Mouse (Mus musculus) forebrain, embryonic 12.5 days (tissue): Measurements from ENCODE around the gene Ncam2. TPM values are rescaled to one million over a fixed set of nuclear protein-coding genes. Genes with fewer than 3 reads are reported as not detected.
A peak's percentile ranks its signal among the peaks of the same experiment; 100 is the strongest.

Source experiments
- ATAC-seq: fragments of 200-750 bp; cut with Nextera tagmentation; 2 replicates; pipeline ENCODE4 v1.8.0; 2017; ENCODE audit warnings: moderate TSS enrichment; ENCODE audit not compliant: low FRiP score
- H3K27ac ChIP-seq: fragments of 300-500 bp; sonication (generic); 2 replicates; pipeline ENCODE4 v1.5.1; 2016; ENCODE audit warnings: mild to moderate bottlenecking
- H3K27me3 ChIP-seq: fragments of 300-500 bp; sonication (generic); 2 replicates; pipeline ENCODE4 v1.6.1; 2016; ENCODE audit warnings: mild to moderate bottlenecking
- H3K36me3 ChIP-seq: fragments of 300-500 bp; sonication (generic); replicated peaks from 2 replicates; pipeline ENCODE4 v1.6.1; 2016; ENCODE audit warnings: mild to moderate bottlenecking
- H3K4me1 ChIP-seq: fragments of 300-500 bp; sonication (generic); 2 replicates; pipeline ENCODE4 v1.6.1; 2016
- H3K4me2 ChIP-seq: fragments of 300-500 bp; sonication (generic); 2 replicates; pipeline ENCODE4 v1.6.1; 2016; ENCODE audit warnings: mild to moderate bottlenecking, moderate library complexity
- H3K4me3 ChIP-seq: fragments of 300-500 bp; sonication (generic); replicated peaks from 2 replicates; pipeline ENCODE4 v1.5.1; 2016; ENCODE audit warnings: mild to moderate bottlenecking
- H3K9ac ChIP-seq: fragments of 300-500 bp; sonication (generic); 2 replicates; pipeline ENCODE4 v1.6.1; 2016; ENCODE audit warnings: mild to moderate bottlenecking
- H3K9me3 ChIP-seq: fragments of 300-500 bp; sonication (generic); 2 replicates; pipeline ENCODE4 v1.6.1; 2016
- WGBS: fragments of 180-500 bp; shearing (Covaris S2); methylation state at CpG from one replicate; pipeline ENCODE4 v1.1.7; 2016; 5-methylcytosine and 5-hydroxymethylcytosine counted together
- polyA plus RNA-seq: library from polyadenylated mRNA; unstranded; fragments of >200 nt; fragmentation: Nextera tagmentation; extraction: Ambion mirVana; gene quantifications from 2 replicates; pipeline ENCODE4 v1.2.1, GENCODE M21; 2016

Ncam2 gene
- 7.7 TPM in 2 replicates for polyA plus RNA-seq

DNA sequence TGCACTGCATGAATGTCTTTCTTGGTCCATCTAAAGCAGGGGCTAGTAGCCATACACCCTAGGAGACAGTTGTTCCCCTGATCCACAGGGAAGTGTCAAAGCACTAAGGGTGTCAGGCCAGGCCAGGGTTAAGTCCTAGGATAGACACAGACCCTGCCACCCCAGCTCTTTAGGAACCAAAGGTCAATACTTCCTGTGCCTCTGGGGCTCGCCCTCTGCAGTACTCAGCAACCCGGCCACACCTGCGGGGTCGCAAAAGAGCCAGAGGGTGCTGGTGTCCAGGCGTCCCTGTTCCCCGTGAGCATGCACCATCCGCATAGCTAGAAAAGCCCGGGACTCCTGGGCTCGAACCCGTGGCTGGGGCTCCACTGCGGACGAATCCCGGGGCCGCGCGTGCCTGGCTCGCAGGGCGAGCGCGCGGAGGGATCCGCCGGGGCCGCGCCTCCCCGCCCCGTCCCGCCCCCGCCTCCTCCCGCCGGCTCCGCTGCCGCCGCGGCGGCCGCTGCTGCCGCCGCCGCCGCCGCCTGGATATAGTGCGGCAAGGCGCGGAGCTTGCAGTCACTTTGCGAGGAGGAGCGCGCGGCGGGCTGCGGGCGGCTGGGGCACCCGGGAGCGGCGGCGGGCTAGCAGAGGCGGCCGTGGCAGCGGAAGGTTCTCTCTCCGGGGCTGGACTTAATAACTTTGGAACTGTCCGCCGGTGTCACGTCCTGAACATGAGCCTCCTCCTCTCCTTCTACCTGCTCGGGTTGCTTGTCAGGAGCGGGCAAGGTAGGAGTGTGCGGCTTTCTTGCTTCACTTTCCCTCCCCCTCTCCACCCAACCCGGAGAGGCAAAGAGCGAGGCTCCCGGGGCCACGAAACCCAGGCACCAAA lies at the start of gene Ncam2:
TSS of gene Ncam2 (plus strand) at position 497 of the 871 bp plus-strand sequence.
- under 1% methylated on average over 35 of the region's 70 CpGs for WGBS

DNA sequence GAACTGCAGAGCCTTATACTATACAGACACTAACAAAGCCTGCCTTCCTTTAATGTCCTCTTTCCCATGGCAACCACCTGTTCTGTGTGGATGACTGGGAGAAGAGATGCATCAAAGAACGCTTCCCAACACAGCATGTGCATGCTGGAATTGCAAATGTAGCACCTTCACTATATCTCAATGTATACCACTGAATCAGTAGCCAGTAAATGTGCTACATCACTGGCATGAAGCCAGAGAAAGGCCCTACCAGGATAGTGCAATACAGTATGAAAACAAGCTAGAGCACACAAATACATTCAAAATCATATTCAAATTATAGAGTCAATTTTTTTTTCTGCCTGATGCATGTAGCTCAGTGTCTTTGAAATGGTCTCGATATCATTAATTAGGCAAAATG lies 29.7 kb upstream of the Ncam2 start:
- 72% methylated on average over 2 of the region's 2 CpGs for WGBS
- Histone ChIP-seq H3K9me3 (no peaks in the 10 kb centered on the region), H3K27me3 (no peaks in the 10 kb centered on the region), H3K4me3 (no peak overlapping the region), H3K9ac (no peak overlapping the region), H3K36me3 (no peaks in the 10 kb centered on the region), H3K4me1 (no peaks in the 10 kb centered on the region), H3K27ac (no peak overlapping the region), H3K4me2 (no peak overlapping the region)
- ATAC-seq = no peak

More for the DNA sequence above, at the start of gene Ncam2:
- H3K36me3 ChIP-seq = no peaks in the 10 kb centered on the region
- no peaks in the 10 kb centered on the region for H3K9me3 ChIP-seq
- H3K4me3 ChIP-seq = peak within 1 kb of the TSS; percentile 58
- ATAC-seq = peak; percentile 85
- H3K9ac ChIP-seq = peak within 1 kb of the TSS; percentile 64
- H3K4me2 ChIP-seq = peak within 1 kb of the TSS; percentile 67
- H3K27ac ChIP-seq = peak within 1 kb of the TSS; percentile 71
- H3K27me3 ChIP-seq = no peaks in the 10 kb centered on the region
- H3K4me1 ChIP-seq = peaks cover 19% of the 10 kb centered on the region

- H3K36me3 ChIP-seq = no peaks in the 10 kb centered on the region
- no peaks in the 10 kb centered on the region for H3K4me1 ChIP-seq
- no peak overlapping the region for H3K9ac ChIP-seq
- H3K4me2 ChIP-seq = no peak overlapping the region
- no peak overlapping the region for H3K27ac ChIP-seq
- no peaks in the 10 kb centered on the region for H3K27me3 ChIP-seq
- no peak overlapping the region for H3K4me3 ChIP-seq
- peak; percentile 80 for ATAC-seq
- H3K9me3 ChIP-seq = no peaks in the 10 kb centered on the region
- 57% methylated on average over 8 of the region's 8 CpGs for WGBS
These were observed 25.1 kb upstream of the Ncam2 start for GRCm38 (mm10) chr16:81175302-81175943.

DNA sequence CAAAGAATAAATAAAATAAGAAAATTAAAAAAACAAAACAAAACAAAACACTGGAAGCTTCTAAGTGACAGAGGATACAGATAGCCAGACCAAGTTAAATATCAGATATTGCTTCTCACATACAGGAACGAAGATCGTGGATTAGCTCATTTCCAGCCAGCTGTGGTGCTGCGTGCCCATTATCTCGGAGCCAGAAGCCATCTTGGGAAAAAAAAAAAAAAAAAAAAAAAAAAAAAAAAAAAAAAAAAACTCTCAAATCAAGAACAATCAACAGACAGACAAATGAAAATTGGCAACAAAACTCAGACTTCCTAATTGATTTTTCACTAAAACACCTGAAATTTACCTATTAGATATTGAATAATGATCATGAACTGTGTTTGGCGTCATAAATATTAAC lies 20.7 kb upstream of the Ncam2 start:
- no peak for ATAC-seq
- Histone ChIP-seq H3K36me3 (no peaks in the 10 kb centered on the region), H3K4me1 (no peaks in the 10 kb centered on the region), H3K4me3 (no peak overlapping the region), H3K9me3 (no peaks in the 10 kb centered on the region), H3K27ac (no peak overlapping the region), H3K4me2 (no peak overlapping the region), H3K27me3 (no peaks in the 10 kb centered on the region), H3K9ac (no peak overlapping the region)
- 94% methylated on average over 5 of the region's 5 CpGs for WGBS

DNA sequence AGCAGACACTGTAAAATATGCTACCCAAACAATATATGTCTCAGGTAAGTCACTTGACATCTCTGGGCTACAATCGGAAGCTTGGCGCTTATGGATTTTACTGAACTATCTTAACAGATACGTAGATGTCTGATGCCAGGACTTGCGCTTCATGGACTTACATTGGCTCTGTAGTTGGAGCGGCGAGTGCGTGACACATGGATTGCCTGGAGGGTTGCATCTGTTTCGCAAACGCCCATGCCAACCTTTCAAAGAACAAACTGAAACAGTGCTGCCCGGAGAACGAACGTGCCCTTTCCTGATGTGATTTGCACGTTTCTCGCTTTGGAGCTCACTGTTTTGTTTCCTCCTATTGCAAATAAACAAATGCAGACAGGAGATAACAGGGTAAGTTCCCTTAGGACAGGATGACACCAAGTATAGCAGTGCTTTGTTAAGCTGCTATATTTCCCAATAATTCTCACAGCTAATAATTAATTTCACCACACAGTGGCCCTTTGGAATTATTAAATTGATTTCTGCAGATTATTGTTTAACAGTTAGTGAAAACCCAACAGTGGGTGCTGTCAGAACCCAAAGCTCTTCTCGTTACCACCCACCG lies 12.8 kb upstream of the Ncam2 start:
- H3K4me2 ChIP-seq = no peak overlapping the region
- 87% methylated on average over 16 of the region's 16 CpGs for whole genome bisulfite sequencing
- H3K9me3 ChIP-seq = no peaks in the 10 kb centered on the region
- ATAC-seq = no peak
- no peak overlapping the region for H3K4me3 ChIP-seq
- H3K36me3 ChIP-seq = no peaks in the 10 kb centered on the region
- no peak overlapping the region for H3K27ac ChIP-seq
- no peaks in the 10 kb centered on the region for H3K4me1 ChIP-seq
- no peak overlapping the region for H3K9ac ChIP-seq
- no peaks in the 10 kb centered on the region for H3K27me3 ChIP-seq

DNA sequence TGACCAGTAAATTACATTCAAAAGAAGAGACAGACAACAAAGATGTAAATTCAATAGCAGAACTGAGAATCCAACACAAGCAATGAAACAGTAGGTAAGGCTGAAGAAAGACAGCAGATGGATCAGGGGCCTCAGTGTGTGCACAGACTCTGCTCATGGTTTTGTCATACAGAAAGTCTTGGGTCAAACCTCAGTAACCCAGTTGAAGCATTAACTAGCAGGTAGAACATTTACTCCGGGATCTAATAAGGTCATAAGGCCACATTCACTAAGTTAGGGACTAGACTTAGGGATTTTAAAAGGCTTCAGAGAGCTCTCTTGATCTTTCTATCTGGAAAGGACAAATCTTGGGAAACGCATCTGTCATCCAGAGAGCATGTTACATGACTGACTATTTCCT lies 8.9 kb upstream of the Ncam2 start:
- H3K27me3 ChIP-seq = no peaks in the 10 kb centered on the region
- H3K9me3 ChIP-seq = no peaks in the 10 kb centered on the region
- 92% methylated on average over 2 of the region's 2 CpGs for WGBS
- no peak for ATAC-seq
- no peak overlapping the region for H3K4me2 ChIP-seq
- H3K4me3 ChIP-seq = no peak overlapping the region
- H3K9ac ChIP-seq = no peak overlapping the region
- no peak overlapping the region for H3K27ac ChIP-seq
- no peaks in the 10 kb centered on the region for H3K36me3 ChIP-seq
- H3K4me1 ChIP-seq = no peaks in the 10 kb centered on the region

DNA sequence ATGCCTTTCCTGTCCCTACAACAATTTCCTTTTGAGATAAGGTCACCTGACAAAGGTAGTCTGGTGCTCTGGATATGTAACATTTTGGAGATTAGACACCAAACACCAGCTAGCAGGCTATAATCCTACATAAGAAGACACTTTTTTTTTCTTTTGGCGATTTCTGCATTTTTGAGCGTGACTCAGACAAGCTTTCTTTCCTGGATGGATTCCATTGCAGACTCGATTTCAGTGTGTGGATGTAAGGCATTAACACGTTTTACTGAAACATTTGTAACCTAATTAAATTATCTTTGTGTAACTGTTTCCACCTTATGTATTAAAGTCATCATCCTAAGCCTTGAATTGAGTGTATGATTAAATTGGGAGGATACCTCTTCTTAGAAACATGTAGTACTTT lies 7.9 kb upstream of the Ncam2 start:
- WGBS = 82% methylated on average over 4 of the region's 4 CpGs
- Histone ChIP-seq H3K4me1 (no peaks in the 10 kb centered on the region), H3K4me2 (no peak overlapping the region), H3K9me3 (no peaks in the 10 kb centered on the region), H3K36me3 (no peaks in the 10 kb centered on the region), H3K27ac (no peak overlapping the region), H3K27me3 (no peaks in the 10 kb centered on the region), H3K4me3 (no peak overlapping the region), H3K9ac (no peak overlapping the region)
- no peak for ATAC-seq

GRCm38 (mm10) chr16:81199467-81199866 lies 1.0 kb upstream of the Ncam2 start:
- Histone ChIP-seq H3K4me1 (peaks cover 15% of the 10 kb centered on the region), H3K36me3 (no peaks in the 10 kb centered on the region), H3K27me3 (no peaks in the 10 kb centered on the region), H3K9me3 (no peaks in the 10 kb centered on the region), H3K4me2 (no peak overlapping the region), H3K4me3 (no peak overlapping the region), H3K27ac (no peak overlapping the region), H3K9ac (no peak overlapping the region)
- WGBS = 90% methylated on average over 5 of the region's 5 CpGs
- ATAC-seq = no peak

- Histone ChIP-seq H3K4me2 (peak overlapping the region; percentile 67), H3K9ac (peak overlapping the region; percentile 25; the same call in 1 of the 2 replicates), H3K27ac (no peak overlapping the region), H3K9me3 (no peaks in the 10 kb centered on the region), H3K4me3 (peak overlapping the region; percentile 58), H3K36me3 (no peaks in the 10 kb centered on the region), H3K4me1 (peaks cover 19% of the 10 kb centered on the region), H3K27me3 (no peaks in the 10 kb centered on the region)
- 34% methylated on average over 5 of the region's 5 CpGs for WGBS
- ATAC-seq = no peak
These were observed 974 bp downstream of the Ncam2 start for GRCm38 (mm10) chr16:81201471-81201870.

GRCm38 (mm10) chr16:81201992-81202391 lies 1.5 kb downstream of the Ncam2 start:
- no peak overlapping the region for H3K9ac ChIP-seq
- no peak overlapping the region for H3K27ac ChIP-seq
- no peaks in the 10 kb centered on the region for H3K9me3 ChIP-seq
- H3K4me1 ChIP-seq = peaks cover 19% of the 10 kb centered on the region
- H3K27me3 ChIP-seq = no peaks in the 10 kb centered on the region
- 8% methylated on average over 4 of the region's 4 CpGs for WGBS
- H3K36me3 ChIP-seq = no peaks in the 10 kb centered on the region
- peak overlapping the region; percentile 58 for H3K4me3 ChIP-seq
- no peak for ATAC-seq
- H3K4me2 ChIP-seq = peak overlapping the region; percentile 67

DNA sequence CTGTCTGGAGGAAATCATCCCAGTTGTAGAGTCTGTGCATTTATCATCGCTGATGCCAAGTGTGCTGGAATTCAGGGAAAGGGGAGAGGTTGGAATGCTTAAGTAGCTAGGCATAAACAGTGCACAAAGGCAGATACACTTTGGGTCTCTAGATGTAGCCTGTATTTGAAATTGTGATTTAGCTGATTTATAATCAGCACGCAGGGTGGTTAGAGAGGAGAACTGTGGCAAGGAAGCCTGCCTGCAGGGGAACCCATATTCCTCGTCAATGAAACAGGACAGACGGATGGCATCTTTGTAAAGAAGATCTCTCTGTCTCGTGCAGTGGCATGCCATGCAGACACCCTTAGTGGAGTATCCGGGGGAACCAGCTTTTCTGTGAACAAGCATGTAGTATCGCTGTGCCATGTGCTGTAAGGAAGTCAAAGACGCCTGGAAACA lies 2.2 kb downstream of the Ncam2 start:
- Histone ChIP-seq H3K9ac (0 out of 2 replicates have a peak overlapping the region, but pooled peaks have one; percentile 12), H3K4me1 (peaks cover 19% of the 10 kb centered on the region), H3K9me3 (no peaks in the 10 kb centered on the region), H3K4me3 (peak overlapping the region; percentile 24), H3K27me3 (no peaks in the 10 kb centered on the region), H3K27ac (peak overlapping the region; percentile 38; the same call in 1 of the 2 replicates), H3K4me2 (peak overlapping the region; percentile 33), H3K36me3 (no peaks in the 10 kb centered on the region)
- WGBS = 68% methylated on average over 8 of the region's 8 CpGs
- ATAC-seq = no peak

DNA sequence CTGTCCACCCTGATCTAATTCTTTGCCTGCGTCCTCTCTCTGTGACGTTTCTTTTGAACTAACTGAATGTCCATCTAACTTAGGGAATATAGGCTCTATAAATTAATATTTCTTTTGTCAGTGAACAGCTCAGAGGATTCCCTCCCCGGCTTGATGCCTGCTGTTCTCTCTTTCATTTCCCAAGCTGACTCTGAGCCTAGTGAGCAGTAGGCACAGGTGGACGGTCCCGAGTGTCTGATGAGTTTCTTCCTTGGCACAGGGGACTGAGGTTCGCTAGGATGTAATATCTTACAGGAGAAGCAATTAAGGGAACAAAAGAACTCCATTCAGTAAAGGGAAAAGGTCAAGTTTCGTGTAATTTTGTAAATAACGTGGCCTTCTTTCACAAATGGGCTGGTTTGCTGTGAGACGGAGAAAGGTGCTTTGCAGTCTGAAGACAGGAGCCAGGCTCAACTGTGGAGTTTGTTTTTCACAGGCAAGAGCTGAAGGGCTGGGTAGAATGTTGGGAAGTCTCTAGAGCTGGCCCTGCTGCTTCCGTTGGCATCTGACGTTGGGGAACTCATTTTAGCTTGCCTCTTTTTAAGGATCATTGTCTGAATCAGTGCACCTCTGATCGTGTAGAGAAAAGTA lies 4.0 kb downstream of the Ncam2 start:
- no peaks in the 10 kb centered on the region for H3K36me3 ChIP-seq

More for the DNA sequence above, 4.0 kb downstream of the Ncam2 start:
- Histone ChIP-seq H3K9ac (no peak overlapping the region), H3K4me1 (peaks cover 19% of the 10 kb centered on the region), H3K27me3 (no peaks in the 10 kb centered on the region), H3K4me3 (no peak overlapping the region), H3K9me3 (no peaks in the 10 kb centered on the region), H3K4me2 (peak overlapping the region; percentile 21), H3K27ac (no peak overlapping the region)
- ATAC-seq = no peak
- WGBS = 61% methylated on average over 12 of the region's 12 CpGs
